Mouse (Mus musculus) lung, postnatal 0 days (tissue): ENCODE measurements around the gene Hic2.

Source experiments
- CTCF ChIP-seq: IDR thresholded peaks from 2 replicates; pipeline ENCODE4 v1.5.1; 2016; ENCODE audit warnings: antibody characterized with exemption, mild to moderate bottlenecking
- EP300 ChIP-seq: IDR thresholded peaks from 2 replicates; pipeline ENCODE4 v1.6.1; 2016; ENCODE audit warnings: antibody characterized with exemption, mild to moderate bottlenecking, control low read depth

DNA sequence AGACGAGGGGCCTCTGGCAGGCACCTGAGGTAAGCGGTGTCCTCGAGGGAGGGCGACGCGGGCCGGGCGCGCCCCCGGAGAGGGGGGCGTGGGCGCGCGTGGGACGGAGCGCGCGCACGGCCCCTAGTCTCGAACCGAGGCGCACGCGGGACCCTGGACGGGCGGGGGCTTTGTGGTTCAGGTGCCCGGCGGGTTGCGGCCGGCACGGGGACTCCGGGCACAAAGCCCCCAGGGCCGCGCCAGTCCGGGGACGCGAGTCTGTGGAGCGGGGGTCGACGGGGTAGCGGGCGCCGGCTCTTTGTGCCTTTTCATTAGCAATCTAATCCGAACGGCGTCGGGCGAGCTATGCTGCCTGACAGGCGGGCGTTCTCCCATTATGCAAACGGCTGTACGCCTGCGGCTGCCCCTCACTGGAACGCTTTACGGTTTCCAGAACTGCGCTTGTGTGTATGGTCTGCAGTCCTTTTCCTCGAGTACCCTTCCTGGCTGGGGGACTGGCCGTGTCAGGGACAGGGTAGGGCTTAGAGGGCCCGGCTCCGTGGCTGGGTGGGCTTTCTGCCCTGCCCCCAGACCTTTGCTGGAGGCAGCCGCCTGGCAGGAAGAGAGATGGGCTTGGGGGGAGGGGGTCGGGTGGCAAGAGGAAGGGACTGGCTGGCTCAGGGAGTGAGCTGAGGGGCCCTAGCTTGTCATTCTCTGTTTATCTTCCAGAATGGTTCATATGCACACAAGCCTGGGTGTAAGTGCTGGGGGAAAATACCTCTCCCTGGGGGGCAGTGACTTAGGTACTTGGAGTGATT is 528 bp downstream of the Hic2 start:
- TF ChIP-seq EP300 (no peak), CTCF (no peak)
